Mouse (Mus musculus): Measurements from ENCODE around the gene Ptpa.

- TF ChIP-seq CTCF (IDR thresholded peaks at IDR 0.05; ENCODE audit: extremely low read depth, insufficient read depth, low read length) (no peak), POLR2A (IDR thresholded peaks at IDR 0.05; ENCODE audit: extremely low read depth, insufficient read depth, low read length) (no peak)
Measured at GRCm38 (mm10) chr2:30403870-30404269, 12.0 kb upstream of the Ptpa start.
